Mouse (Mus musculus) cerebellum, adult 18-20 months (tissue): ENCODE measurements around the gene Acaca.

ENCODE experiments used
- DNase-seq, 2 experiments: peaks; one replicate each; pipeline ENCODE4 v3.0.0; 2021

Gene Acaca

GRCm38 (mm10) chr11:84150884-84151283 is 21.4 kb downstream of the Acaca start:
- DNase-seq: no peak

- no peak for DNase-seq
Measured at GRCm38 (mm10) chr11:84156535-84157262, 27.2 kb downstream of the Acaca start.

GRCm38 (mm10) chr11:84164123-84164522 is 34.7 kb downstream of the Acaca start:
- DNase-seq: no peak

- no peak for DNase-seq
Measured at GRCm38 (mm10) chr11:84164561-84164960, 35.1 kb downstream of the Acaca start.

GRCm38 (mm10) chr11:84167046-84167526 is 37.6 kb downstream of the Acaca start, which contains the start of gene Gm11437:
Gm11437 (minus strand) TSS chr11:84167476.
- no peak for DNase-seq

GRCm38 (mm10) chr11:84168701-84169288 is 39.3 kb downstream of the Acaca start:
- DNase-seq: peak; percentile 45 to 46

GRCm38 (mm10) chr11:84172539-84173435 is 43.3 kb downstream of the Acaca start:
- no peak for DNase-seq

GRCm38 (mm10) chr11:84178571-84178970 is 49.1 kb downstream of the Acaca start:
- DNase-seq: peak in 1 of 2 experiments; percentile 11

GRCm38 (mm10) chr11:84179226-84179953 is 49.9 kb downstream of the Acaca start:
- DNase-seq: peak; percentile 96 to 97

GRCm38 (mm10) chr11:84179954-84180598 is 50.6 kb downstream of the Acaca start:
- peak; percentile 68 to 70 for DNase-seq

- DNase-seq: no peak
Measured at GRCm38 (mm10) chr11:84181286-84181685, 51.8 kb downstream of the Acaca start.

- DNase-seq: no peak
Measured at GRCm38 (mm10) chr11:84188530-84188929, 59.1 kb downstream of the Acaca start.

GRCm38 (mm10) chr11:84190581-84191233 is 61.2 kb downstream of the Acaca start:
- no peak for DNase-seq

- no peak for DNase-seq
Measured at GRCm38 (mm10) chr11:84193249-84193648, 63.8 kb downstream of the Acaca start.

- no peak for DNase-seq
Measured at GRCm38 (mm10) chr11:84194751-84195150, 65.3 kb downstream of the Acaca start.

GRCm38 (mm10) chr11:84197607-84198402 is 68.3 kb downstream of the Acaca start:
- DNase-seq: no peak

GRCm38 (mm10) chr11:84205776-84206175 is 76.3 kb downstream of the Acaca start:
- no peak for DNase-seq

GRCm38 (mm10) chr11:84210876-84211275 is 81.4 kb downstream of the Acaca start:
- no peak for DNase-seq

GRCm38 (mm10) chr11:84218951-84219350 is 89.5 kb downstream of the Acaca start:
- DNase-seq: no peak

GRCm38 (mm10) chr11:84243562-84243961 is 114.1 kb downstream of the Acaca start:
- DNase-seq: peak; percentile 58 to 60

- no peak for DNase-seq
Measured at GRCm38 (mm10) chr11:84247370-84247769, 117.9 kb downstream of the Acaca start.
